Mouse (Mus musculus) midbrain, embryonic 12.5 days (tissue): ENCODE measurements around the gene Lhfp. TPM values are rescaled to one million over a fixed set of nuclear protein-coding genes. Genes with fewer than 3 reads are reported as not detected.

ENCODE experiments used
- ATAC-seq: fragments of 200-750 bp; cut with Nextera tagmentation; 2 replicates; pipeline ENCODE4 v1.8.0; 2017; ENCODE audit warnings: low read depth, moderate TSS enrichment, moderate library complexity; ENCODE audit not compliant: low FRiP score
- H3K27ac ChIP-seq: fragments of 300-500 bp; sonication (generic); replicated peaks from 2 replicates; pipeline ENCODE4 v1.5.1; 2016; ENCODE audit warnings: mild to moderate bottlenecking
- H3K27me3 ChIP-seq: fragments of 300-500 bp; sonication (generic); 2 replicates; pipeline ENCODE4 v1.6.1; 2016; ENCODE audit warnings: mild to moderate bottlenecking
- H3K36me3 ChIP-seq: fragments of 300-500 bp; sonication (generic); 2 replicates; pipeline ENCODE4 v1.6.1; 2016
- H3K4me1 ChIP-seq: fragments of 300-500 bp; sonication (generic); 2 replicates; pipeline ENCODE4 v1.6.1; 2016
- H3K4me2 ChIP-seq: fragments of 300-500 bp; sonication (generic); replicated peaks from 2 replicates; pipeline ENCODE4 v1.6.1; 2016; ENCODE audit warnings: mild to moderate bottlenecking, moderate library complexity
- H3K4me3 ChIP-seq: fragments of 300-500 bp; sonication (generic); 2 replicates; pipeline ENCODE4 v1.5.1; 2016; ENCODE audit warnings: mild to moderate bottlenecking
- H3K9ac ChIP-seq: fragments of 300-500 bp; sonication (generic); replicated peaks from 2 replicates; pipeline ENCODE4 v1.6.1; 2016; ENCODE audit warnings: mild to moderate bottlenecking, moderate library complexity
- H3K9me3 ChIP-seq: fragments of 300-500 bp; sonication (generic); 2 replicates; pipeline ENCODE4 v1.6.1; 2016; ENCODE audit warnings: mild to moderate bottlenecking
- WGBS: fragments of 180-500 bp; shearing (Covaris S2); methylation state at CpG from one replicate; pipeline ENCODE4 v1.1.7; 2016; 5-methylcytosine and 5-hydroxymethylcytosine counted together
- polyA plus RNA-seq: library from polyadenylated mRNA; unstranded; fragments of >200 nt; fragmentation: Nextera tagmentation; extraction: Ambion mirVana; gene quantifications from 2 replicates; pipeline ENCODE4 v1.2.1, GENCODE M21; 2016

The Lhfp gene
- polyA plus RNA-seq, 1 experiment from 2014 or later: 49.4 TPM

- H3K4me2 ChIP-seq: peak overlapping the region; percentile 35
Measured at GRCm38 (mm10) chr3:53206509-53207224, 165.3 kb downstream of the Lhfp start.

DNA sequence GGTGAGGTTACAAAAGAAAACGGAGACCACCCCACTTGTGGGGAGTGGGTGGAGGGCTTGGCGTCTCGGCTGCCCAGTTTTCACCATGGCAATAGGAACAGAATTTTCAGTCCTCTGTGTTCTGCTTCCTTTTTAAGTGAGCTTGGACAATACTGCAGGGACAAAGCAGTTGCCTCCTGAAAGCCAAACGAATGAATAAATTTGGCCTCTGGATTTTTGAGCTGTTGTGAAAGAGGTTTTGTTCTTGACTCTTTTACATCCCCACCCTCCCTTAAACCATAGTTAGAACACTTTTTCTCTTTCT lies 165.8 kb downstream of the Lhfp start:
- Histone ChIP-seq H3K4me1 (peaks cover 41% of the 10 kb centered on the region), H3K9ac (no peak overlapping the region), H3K36me3 (no peaks in the 10 kb centered on the region), H3K9me3 (no peaks in the 10 kb centered on the region), H3K4me3 (no peak overlapping the region), H3K4me2 (peak overlapping the region; percentile 35; the same call in 1 of the 2 replicates), H3K27me3 (peaks cover 18% of the 10 kb centered on the region), H3K27ac (peak overlapping the region; percentile 72)
- ATAC-seq: peak; percentile 75
- WGBS: 14% methylated on average over 4 of the region's 4 CpGs

More at GRCm38 (mm10) chr3:53206509-53207224, 165.3 kb downstream of the Lhfp start:
- Histone ChIP-seq H3K36me3 (no peaks in the 10 kb centered on the region), H3K27me3 (peaks cover 18% of the 10 kb centered on the region), H3K4me3 (no peak overlapping the region), H3K9me3 (no peaks in the 10 kb centered on the region), H3K4me1 (peaks cover 46% of the 10 kb centered on the region), H3K9ac (no peak overlapping the region), H3K27ac (peak overlapping the region; percentile 72)
- peak; percentile 65 for ATAC-seq
- whole genome bisulfite sequencing: 15% methylated on average over 11 of the region's 11 CpGs

GRCm38 (mm10) chr3:53210691-53211526 lies 169.6 kb downstream of the Lhfp start:
- H3K4me1 ChIP-seq: peaks cover 41% of the 10 kb centered on the region
- H3K36me3 ChIP-seq: no peaks in the 10 kb centered on the region
- WGBS: 34% methylated on average over 10 of the region's 10 CpGs
- H3K9me3 ChIP-seq: no peaks in the 10 kb centered on the region
- no peak overlapping the region for H3K4me3 ChIP-seq
- no peak overlapping the region; the same call in 1 of the 2 replicates for H3K9ac ChIP-seq
- H3K4me2 ChIP-seq: no peak overlapping the region
- peaks cover 9% of the 10 kb centered on the region for H3K27me3 ChIP-seq
- H3K27ac ChIP-seq: peak overlapping the region; percentile 39; the same call in 1 of the 2 replicates
- no peak for ATAC-seq

GRCm38 (mm10) chr3:53212599-53212998 lies 171.3 kb downstream of the Lhfp start:
- Histone ChIP-seq H3K4me3 (no peak overlapping the region), H3K9me3 (no peaks in the 10 kb centered on the region), H3K36me3 (no peaks in the 10 kb centered on the region), H3K4me2 (no peak overlapping the region), H3K27me3 (peaks cover 9% of the 10 kb centered on the region), H3K4me1 (peaks cover 29% of the 10 kb centered on the region), H3K27ac (no peak overlapping the region), H3K9ac (no peak overlapping the region)
- no peak for ATAC-seq
- 90% methylated on average over 2 of the region's 2 CpGs for WGBS

GRCm38 (mm10) chr3:53213346-53213745 lies 172.0 kb downstream of the Lhfp start:
- ATAC-seq: no peak
- Histone ChIP-seq H3K9me3 (no peaks in the 10 kb centered on the region), H3K9ac (no peak overlapping the region), H3K4me1 (peaks cover 27% of the 10 kb centered on the region), H3K27me3 (peaks cover 9% of the 10 kb centered on the region), H3K27ac (peak overlapping the region; percentile 49), H3K4me3 (no peak overlapping the region), H3K36me3 (no peaks in the 10 kb centered on the region), H3K4me2 (no peak overlapping the region)
- 57% methylated on average over 3 of the region's 3 CpGs for WGBS

DNA sequence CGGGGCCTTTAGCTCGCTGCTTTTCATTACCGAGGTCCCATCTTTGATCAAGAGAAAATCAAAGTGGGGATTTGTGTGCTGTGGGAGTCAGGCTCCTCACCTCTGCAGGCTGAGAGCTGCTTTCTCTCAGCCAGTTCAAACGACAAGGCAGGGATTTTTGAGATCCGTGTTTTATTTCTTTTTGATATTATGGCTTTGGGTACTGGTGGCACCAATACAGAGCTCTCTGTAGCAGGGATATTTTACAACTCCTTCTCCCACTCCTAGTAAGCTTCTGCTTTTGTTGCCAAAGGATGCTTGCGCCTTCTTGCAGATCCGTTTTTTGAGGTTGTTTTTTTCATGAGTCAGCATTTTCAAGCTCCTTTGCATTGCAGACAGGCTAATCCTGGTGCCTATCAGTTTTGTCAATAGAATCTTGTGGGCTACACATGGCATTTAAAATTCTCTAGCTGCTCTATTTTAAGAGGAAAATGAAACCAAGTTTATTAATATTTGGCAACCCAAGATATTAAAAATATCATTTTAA lies 172.5 kb downstream of the Lhfp start:
- no peaks in the 10 kb centered on the region for H3K36me3 ChIP-seq
- ATAC-seq: no peak
- H3K4me2 ChIP-seq: no peak overlapping the region
- H3K27ac ChIP-seq: peak overlapping the region; percentile 49
- peaks cover 9% of the 10 kb centered on the region for H3K27me3 ChIP-seq
- H3K9ac ChIP-seq: no peak overlapping the region
- WGBS: 23% methylated on average over 7 of the region's 7 CpGs
- no peaks in the 10 kb centered on the region for H3K9me3 ChIP-seq
- H3K4me3 ChIP-seq: no peak overlapping the region
- H3K4me1 ChIP-seq: peaks cover 27% of the 10 kb centered on the region

DNA sequence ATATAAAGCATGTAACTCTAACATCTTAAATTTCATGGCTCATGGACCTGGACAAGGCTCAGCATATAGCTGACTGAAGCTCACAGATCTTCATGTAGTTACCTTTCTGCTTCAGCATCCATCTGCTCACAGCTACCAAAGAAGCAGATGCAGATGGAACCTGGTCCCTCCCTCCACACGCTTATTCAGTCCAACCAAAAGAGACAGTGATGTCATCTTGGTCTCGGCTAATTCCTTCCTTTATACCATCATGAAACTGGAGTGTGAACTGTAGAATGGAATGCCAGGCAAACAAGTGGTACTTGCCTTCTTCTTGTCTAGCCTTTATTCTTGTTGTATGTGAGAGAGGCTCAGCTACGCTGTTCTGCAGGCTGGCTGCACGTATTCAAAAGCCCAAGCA lies 173.1 kb downstream of the Lhfp start:
- Histone ChIP-seq H3K4me2 (no peak overlapping the region), H3K27ac (no peak overlapping the region), H3K4me1 (peaks cover 26% of the 10 kb centered on the region), H3K4me3 (no peak overlapping the region), H3K9ac (no peak overlapping the region), H3K9me3 (no peaks in the 10 kb centered on the region), H3K27me3 (peaks cover 9% of the 10 kb centered on the region), H3K36me3 (no peaks in the 10 kb centered on the region)
- no peak for ATAC-seq
- 51% methylated on average over 4 of the region's 4 CpGs for WGBS

DNA sequence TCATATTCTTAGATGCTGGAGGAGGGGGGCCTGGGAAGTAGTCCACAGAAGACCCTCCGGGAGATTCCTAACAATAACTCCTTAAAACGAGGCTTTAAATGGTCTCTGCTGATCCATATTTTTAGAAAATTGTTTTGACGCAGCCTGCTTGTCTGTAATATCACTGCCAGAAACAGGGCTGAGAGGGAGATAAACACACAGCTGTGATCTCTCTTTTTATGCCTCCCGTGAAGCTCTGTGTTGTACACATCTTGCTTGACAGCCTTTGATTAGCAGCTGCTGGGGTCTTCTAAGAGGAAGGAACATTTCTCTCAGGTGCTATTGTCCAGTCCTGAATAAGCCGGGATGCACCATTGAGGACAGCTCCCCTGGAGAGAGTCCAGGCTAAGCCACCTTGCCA lies 176.4 kb downstream of the Lhfp start:
- no peak overlapping the region for H3K4me2 ChIP-seq
- no peak overlapping the region for H3K4me3 ChIP-seq
- WGBS: 78% methylated on average over 5 of the region's 5 CpGs
- peaks cover 8% of the 10 kb centered on the region; the same call in 1 of the 2 replicates for H3K4me1 ChIP-seq
- ATAC-seq: no peak
- no peaks in the 10 kb centered on the region for H3K36me3 ChIP-seq
- H3K9me3 ChIP-seq: no peaks in the 10 kb centered on the region
- no peak overlapping the region for H3K27ac ChIP-seq
- H3K27me3 ChIP-seq: no peaks in the 10 kb centered on the region
- H3K9ac ChIP-seq: no peak overlapping the region

DNA sequence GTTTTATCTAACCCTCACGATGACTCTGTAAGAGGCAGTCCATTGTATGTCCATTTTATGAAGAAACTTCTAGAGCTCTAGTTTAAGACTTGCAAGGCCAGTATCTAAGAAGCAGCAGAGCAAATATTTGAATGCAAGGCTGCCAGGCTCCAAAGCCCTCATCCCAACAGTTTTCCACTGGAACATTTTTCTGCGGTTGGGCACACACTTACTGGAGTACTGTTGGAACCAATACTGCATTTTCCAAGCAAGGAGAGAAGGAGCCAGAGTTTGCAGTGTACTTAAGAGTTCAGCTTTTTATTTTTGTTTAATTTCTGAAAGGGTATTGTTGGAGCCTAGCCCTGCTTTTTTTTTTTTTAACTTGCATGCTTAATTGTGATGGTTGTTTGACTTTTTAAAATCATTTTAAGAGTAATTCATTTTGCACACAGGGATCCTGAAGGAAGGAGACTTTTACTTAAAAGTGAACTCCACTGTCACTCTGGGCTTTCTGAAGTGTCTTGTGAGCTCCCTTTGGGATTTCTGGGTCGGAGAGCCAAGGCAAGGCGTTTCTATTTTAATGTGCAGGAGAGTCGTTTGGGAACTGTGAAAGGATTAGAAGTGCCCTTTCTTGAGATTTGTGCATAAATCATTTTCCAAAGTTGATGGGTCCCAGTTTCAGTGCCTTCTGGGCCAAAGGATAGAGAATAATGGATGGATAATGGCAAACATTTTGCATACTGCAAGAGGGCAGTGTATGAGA lies 180.4 kb downstream of the Lhfp start:
- Histone ChIP-seq H3K4me2 (no peak overlapping the region), H3K27me3 (no peaks in the 10 kb centered on the region), H3K9me3 (no peaks in the 10 kb centered on the region), H3K27ac (no peak overlapping the region), H3K4me3 (no peak overlapping the region), H3K9ac (no peak overlapping the region), H3K4me1 (0 out of 2 replicates have a peak, but pooled peaks cover 5% of the 10 kb centered on the region), H3K36me3 (no peaks in the 10 kb centered on the region)
- 70% methylated on average over 5 of the region's 5 CpGs for WGBS
- no peak for ATAC-seq

DNA sequence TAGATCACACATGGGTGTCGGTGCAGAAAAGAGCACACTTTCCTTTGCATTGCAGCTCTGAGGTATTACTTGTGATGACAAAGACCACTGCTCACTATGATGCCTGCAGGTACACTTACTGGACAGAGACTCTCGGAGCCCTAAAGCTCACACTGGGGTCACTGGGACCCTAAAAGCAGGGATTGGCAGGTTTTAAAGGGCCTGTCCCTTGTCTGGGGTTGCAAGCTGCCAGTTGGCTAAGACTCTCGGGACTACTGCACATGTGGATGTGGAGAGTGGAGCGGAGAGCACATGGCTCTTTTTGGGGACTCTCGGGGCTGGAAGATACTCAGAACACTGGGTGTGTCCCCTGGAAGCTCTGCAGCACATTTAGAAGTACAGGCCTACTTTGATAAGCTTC lies 182.8 kb downstream of the Lhfp start:
- Histone ChIP-seq H3K9ac (no peak overlapping the region), H3K9me3 (no peaks in the 10 kb centered on the region), H3K4me3 (no peak overlapping the region), H3K27me3 (no peaks in the 10 kb centered on the region), H3K4me1 (0 out of 2 replicates have a peak, but pooled peaks cover 5% of the 10 kb centered on the region), H3K36me3 (no peaks in the 10 kb centered on the region), H3K27ac (no peak overlapping the region), H3K4me2 (no peak overlapping the region)
- 91% methylated on average over 5 of the region's 5 CpGs for WGBS
- no peak for ATAC-seq

- no peak for ATAC-seq
- no peak overlapping the region for H3K4me2 ChIP-seq
- peaks cover 7% of the 10 kb centered on the region; the same call in 1 of the 2 replicates for H3K4me1 ChIP-seq
- no peaks in the 10 kb centered on the region for H3K36me3 ChIP-seq
- H3K9me3 ChIP-seq: no peaks in the 10 kb centered on the region
- H3K27ac ChIP-seq: no peak overlapping the region; the same call in 1 of the 2 replicates
- WGBS: 56% methylated on average over 6 of the region's 6 CpGs
- H3K9ac ChIP-seq: no peak overlapping the region
- no peaks in the 10 kb centered on the region for H3K27me3 ChIP-seq
- H3K4me3 ChIP-seq: no peak overlapping the region
Measured at GRCm38 (mm10) chr3:53225774-53226173, 184.4 kb downstream of the Lhfp start.
